Mouse (Mus musculus) heart, postnatal 10 days (tissue): ENCODE measurements at regions not wholly inside any gene's neighbourhood (a gene's known extent, or its start where the extent isn't known, plus 50 kb on each side); places are given as distances from the start of the nearest gene placed in this dataset.

ENCODE experiments used
- DNase-seq, 2 experiments: peaks; one replicate each; pipeline ENCODE4 v3.0.0; 2021
- intact Hi-C: fragments of 180-260 bp; cut with DNase I; formaldehyde crosslinking; loops from one replicate; pipeline ENCODE4 v1.15.1; 2025

DNA sequence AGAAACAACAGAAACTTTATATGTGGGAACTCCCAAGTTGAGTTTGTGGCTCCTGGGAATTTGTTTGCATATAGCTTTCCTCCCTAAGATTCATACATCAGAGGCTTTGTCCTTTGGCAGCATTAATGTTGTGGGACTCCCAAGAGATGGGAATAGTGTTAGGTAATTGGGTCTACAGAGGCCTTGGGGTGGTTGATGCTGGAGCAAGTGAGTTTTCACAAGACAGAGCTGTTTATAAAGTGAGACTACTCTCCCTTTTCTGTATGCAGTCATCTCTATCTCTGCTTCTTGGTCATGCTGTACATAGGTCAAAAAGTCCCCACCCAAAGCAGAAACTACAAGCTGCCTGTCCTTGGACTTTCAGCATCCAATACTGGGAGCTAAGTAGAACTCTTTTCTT is 59.4 kb upstream of the Igbp1b start:
- DNase-seq, result no peak
- intact Hi-C loops, result no loop called here
